Mouse (Mus musculus): Measurements from ENCODE around the gene Bag5. TPM values are rescaled to one million over a fixed set of nuclear protein-coding genes. Genes with fewer than 3 reads are reported as not detected.
"Not testable (repeated sequence)": the region's sequence is repeated elsewhere in the genome, so short reads cannot be mapped to it uniquely, and the experiment has no call there.

The Bag5 gene
- total RNA-seq, 2 experiments from 2014 or later = 12.4 to 13.5 TPM

DNA sequence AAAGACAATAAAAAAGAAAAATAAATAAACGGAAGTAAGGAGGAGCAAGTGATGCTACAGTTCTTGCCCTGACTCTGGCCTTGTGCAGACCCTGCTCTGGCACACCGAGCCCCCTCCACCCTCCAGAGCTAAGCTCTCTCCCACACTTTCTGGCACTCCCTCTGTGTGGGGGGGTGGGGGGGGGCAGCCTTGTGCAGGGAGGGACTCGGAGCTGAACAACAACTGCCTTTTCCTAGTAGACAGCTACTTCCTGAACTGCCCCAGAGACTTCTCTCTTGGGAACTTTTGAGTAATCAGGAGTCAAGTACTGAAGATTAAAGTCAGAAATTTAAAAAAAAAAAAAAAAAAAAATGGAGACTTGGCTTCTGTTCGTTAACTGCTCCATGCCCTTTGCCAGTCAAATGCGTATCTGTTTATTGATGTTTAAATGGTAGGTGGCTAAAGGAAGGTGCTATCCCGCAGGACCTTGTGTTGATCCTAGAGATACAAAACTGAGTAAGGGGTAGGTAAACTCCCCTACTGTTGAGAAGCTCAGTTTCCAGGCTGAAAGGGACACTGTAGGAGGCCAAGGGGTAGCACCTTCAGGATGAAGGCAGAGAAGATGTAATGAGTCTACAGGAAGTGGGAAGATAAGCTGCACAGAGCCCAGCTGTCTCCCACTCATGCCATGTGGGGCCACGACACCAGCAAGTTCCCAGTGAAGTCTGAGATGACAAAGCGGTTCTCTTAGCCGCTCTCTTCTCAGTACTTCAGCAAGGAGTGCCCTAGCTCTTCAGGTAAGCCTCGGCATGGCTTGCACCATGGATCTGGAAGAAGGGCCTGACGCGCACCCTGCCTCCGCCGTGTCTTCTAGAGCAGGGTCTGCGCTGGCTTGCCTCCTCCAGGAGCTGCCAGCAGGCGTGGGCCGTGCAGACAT, 49.6 kb downstream of the Bag5 start:
- no peak for DNase-seq
- intact Hi-C loops (cut with DNase I) = no loop called here

DNA sequence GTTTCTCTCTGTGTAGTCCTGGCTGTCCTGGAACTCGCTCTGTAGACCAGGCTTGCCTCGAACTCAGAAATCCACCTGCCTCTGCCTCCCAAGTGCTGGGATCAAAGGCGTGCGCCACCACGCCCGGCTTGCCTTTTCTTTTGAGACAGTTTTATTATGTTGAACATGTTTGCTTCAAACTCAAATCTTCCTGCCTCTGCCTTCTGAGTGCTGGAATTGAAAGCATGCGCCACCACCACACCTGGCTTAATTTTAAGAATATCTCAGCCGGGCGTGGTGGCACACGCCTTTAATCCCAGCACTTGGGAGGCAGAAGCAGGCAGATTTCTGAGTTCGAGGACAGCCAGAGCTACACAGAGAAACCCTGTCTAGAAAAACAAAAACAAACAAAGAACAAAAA, 51.5 kb downstream of the Bag5 start:
- DNase-seq; intact Hi-C loops (cut with DNase I): not testable (repeated sequence)

DNA sequence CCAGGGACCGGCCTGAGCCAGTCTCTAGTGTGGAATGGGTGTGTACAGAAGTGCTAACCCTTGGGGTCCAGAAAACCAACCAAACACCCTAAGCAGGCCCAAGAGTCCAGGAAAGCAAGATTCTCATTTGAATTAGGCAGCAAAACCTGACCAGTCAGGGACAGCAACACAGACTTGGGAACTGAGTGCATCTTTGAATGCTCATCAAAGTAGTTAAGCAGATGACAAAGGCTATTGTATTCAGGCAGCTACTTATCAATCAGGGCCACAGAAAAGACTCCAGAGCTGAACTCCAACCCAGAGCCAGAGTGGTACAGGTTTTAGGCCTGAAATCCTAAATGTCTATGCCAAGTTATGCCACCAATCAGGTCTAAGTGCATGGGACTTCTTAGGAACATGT, 52.4 kb downstream of the Bag5 start:
- intact Hi-C loops (cut with DNase I) = no loop called here
- DNase-seq = no peak

Other genes with a start within 250 kb of the Bag5 start
- under 1 TPM; 0.69 to 0.84 TPM for gene Gm266, start 227.4 kb downstream of the Bag5 start, total RNA-seq (2021)
- 100 to 1,000 TPM; 123 to 146 TPM for gene Eif5, start 175.2 kb downstream of the Bag5 start, total RNA-seq (2021)
- 10 to 100 TPM; 49.6 to 51.3 TPM for gene Mark3, start 138.7 kb downstream of the Bag5 start, total RNA-seq (2021)
- 1 to 10 TPM; 7.9 to 8.3 TPM for gene Ckb, start 40.9 kb downstream of the Bag5 start, total RNA-seq (2021)
- gene Trmt61a, start 35.2 kb downstream of the Bag5 start, total RNA-seq (2021) = 1 to 10 TPM; 1.8 to 4.1 TPM
- 10 to 100 TPM; 34.9 to 38.0 TPM for gene Apopt1, start within 50 bp of the Bag5 start, total RNA-seq (2021)
- 10 to 100 TPM; 55.2 to 59.3 TPM for gene Klc1, start 45.6 kb upstream of the Bag5 start, total RNA-seq (2021)
- under 1 TPM; 0.43 to 0.47 TPM for gene Xrcc3, start 100.6 kb upstream of the Bag5 start, total RNA-seq (2021)
- gene Zfyve21, start 100.9 kb upstream of the Bag5 start, total RNA-seq (2021) = 10 to 100 TPM; 10.4 to 16.2 TPM
- gene Ppp1r13b, start 194.9 kb upstream of the Bag5 start, total RNA-seq (2021) = 1 to 10 TPM; 7.2 to 7.5 TPM